Mouse (Mus musculus) activated CD4-positive, CD25-positive, alpha-beta regulatory T cell, adult 4 months (primary cell): Measurements from ENCODE around the gene Gbp7. TPM values are rescaled to one million over a fixed set of nuclear protein-coding genes. Genes with fewer than 3 reads are reported as not detected.
"Not testable (repeated sequence)": the region's sequence is repeated elsewhere in the genome, so short reads cannot be mapped to it uniquely, and the experiment has no call there.

ENCODE experiments used
- ATAC-seq: one replicate; pipeline ENCODE4 v1.8.0; 2017
- polyA plus RNA-seq, 2 experiments: library from polyadenylated mRNA; unstranded; fragments of 100-300 nt; shearing (Covaris generic); gene quantifications; one replicate each; pipeline ENCODE4 v1.2.1; 2017

Gene Gbp7
- 100 to 1,000 TPM; 226 to 256 TPM for polyA plus RNA-seq

DNA sequence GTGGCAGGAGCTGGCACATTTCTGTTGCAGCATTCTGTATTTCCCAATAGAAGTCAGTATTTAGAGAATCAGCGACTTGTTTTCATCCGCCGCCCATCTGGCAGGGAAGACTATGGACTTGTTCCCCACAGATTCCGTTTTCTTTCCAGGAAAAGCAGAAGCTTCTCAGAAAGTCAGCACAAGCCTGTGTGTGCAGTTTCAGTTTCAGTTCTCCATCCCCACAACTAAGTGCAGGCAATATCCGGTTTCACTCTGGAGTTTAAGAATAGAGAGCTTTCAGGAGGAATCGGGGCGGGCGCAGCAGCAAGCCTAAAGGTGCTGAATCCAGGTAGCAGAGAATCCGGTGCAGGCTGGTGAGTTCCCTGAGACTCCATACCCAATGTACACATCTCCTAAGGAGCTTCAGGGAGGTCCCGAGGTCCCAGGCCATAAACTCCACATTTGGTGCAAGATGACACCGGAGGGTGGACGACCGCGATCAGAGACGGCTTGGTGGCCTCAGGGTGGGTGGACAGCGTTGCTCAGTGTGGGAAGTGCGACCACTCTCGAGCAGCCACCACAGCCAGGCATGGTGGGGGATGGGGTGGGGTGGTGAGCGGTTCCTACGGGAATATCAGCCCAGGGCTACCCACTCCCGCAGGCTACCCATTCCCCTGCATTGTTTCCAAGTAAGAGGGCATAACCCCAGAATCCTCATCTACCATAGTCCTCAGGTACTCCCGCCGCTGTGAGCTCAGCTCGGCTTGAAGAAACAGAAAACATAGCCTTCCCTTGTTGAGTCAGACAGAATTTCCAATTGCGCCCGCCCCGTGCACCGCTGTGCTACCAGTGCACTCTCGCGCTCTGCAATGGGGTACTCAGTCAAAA, at the start of gene Gbp7:
Gene Gbp7 (plus strand): TSS at position 256 of the 867 bp plus-strand sequence.
- peak; percentile 79 for ATAC-seq

DNA sequence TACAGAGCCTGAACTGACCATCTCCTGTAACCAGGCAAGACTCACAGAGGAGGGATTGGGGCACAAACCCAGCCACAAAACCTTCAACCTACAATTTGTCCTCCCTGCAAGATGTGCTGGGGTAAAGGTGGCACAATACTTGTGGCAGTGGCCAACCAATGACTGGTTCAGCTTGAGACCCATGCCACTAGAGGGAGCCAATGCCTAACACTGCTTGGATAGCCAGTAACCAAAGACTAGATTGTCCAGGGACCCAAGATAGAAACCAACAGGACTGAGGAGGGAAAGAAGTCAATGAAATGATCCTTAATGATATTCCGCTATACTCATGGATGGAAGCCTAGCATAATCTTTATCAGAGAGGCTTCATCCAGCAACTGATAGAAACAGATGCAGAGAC, 39.7 kb upstream of the Gbp7 start:
- ATAC-seq = peak; percentile 76

DNA sequence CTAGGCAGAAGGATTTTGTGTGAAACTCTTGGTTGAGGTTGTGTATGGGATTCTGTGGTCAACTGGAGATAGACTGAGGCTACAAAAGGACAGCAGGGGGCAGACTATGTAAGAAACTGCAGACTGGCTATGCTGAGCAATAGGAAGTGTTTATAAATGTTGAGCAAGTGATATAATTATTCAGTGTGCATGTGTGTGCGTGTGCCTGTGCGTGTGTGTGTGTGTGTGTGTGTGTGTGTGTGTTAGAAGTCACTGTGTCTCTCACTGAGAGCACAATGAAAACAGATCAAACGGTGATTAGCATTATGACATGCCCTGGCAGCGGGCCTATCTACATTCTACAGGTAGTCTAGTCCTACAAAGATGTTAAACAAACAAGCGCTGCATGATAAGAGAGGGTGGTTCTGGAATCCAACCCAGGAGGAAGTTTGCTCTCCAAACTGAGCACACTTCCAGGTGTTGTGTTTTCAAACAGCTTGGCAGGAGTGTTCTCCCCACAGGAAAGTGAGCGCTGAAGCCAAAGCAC, 36.5 kb upstream of the Gbp7 start, which contains the start of gene Gbp5:
Gene Gbp5 (plus strand): TSS at position 443 of the 526 bp plus-strand sequence.
- ATAC-seq = peak; percentile 64

DNA sequence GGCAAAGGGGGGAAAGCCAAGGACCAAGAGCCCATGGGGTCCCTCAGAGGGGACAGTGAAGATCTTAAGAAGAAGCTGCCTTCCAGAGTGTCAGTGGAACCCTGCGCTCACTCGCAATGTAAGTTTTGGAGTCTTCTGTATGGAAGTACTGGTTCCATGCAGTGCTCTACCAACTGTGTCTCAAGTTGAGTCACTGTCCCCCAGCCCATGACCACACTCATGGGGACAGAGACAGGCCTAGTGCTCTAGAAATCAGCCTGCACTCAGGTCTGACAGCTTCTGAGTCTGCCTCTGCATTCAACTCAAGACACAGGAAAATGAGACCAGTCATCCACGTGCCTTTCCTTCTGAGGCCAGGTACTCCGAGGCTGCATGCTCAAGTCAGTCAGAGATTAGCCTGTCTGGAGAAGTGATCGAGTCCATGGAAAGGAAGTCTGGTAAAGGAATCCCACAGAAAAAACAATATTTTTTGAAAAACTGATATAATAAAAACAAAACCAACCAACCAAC, 34.9 kb upstream of the Gbp7 start:
- ATAC-seq = no peak

DNA sequence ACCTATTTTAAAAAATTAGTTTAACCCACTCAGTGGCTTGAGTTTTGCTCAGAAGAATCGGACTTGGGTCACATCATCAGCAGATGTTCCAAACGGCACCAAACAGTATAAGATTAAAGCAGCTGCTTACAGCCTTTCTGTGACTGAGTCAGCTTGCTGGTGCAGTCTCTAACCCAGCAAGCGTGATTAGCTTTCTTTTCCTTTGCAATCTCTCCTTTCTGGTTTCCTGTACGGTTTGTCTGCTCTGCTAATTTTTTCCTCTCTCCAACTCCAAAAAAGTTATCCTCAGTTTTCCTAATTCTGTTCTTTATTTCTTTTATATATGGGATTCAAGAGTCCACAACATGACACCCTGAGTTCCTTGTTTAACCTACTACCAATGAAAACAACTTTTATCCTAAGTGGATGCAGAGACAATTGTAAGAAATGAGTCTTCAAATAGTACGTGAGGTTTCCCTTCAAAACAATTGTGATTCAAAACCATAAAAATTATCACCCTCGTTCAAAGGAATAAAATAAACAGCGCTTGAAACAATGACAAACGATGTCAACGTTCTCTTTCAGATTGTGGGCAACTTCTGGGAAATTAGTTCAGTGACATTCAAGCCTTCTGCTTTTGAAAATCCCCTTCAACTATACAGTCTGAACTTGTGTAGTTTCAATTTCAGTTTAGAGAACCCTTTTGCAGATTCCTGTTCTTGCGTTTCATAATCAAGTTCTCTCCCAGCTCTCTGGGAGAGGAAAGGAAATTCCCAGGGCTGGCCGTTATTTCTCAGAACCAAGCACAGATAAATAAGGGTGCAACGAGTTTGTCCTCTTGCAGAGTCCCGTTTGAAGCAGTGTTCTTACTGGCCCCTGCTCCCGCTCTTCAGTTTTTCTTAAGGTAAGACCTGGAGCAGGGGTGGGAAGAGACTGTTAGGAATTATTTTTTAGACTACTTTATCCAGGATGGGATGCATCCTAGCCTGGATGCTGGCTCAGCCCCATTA, 33.7 kb upstream of the Gbp7 start:
- ATAC-seq = peak; percentile 60

DNA sequence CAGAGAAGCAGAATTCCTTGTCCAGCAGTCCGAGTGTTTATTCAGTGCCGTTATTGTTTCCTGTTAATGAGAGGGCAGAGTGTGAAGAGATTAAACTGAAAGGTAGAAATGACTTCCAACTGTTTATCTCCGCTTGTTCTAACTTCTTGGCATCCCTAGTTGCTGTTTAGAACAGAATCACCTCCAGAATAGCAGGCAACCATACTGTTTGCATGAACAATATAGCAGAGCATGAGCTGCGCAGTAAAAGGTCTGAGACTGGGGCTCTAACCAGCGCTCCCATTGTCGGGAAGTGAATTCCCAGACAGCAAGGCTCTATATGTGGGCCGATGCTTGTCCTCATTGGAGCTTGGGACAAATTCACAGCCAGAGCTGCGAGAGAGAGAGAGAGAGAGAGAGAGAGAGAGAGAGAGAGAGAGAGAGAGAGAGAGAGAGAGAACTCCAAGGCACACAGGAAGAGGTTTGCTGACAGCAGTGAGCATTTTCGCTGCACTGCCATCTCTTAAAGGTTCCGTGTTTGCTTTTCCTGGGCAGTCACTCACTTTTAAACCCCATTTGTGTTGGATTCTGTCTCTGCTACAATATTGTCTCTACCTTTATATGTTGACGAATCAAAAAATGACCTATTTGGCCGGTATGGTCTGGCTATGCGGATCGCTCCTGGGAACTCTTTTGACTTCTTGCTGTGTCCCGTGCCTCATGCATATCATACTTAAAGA, 32.9 kb upstream of the Gbp7 start:
- peak; percentile 27 for ATAC-seq

DNA sequence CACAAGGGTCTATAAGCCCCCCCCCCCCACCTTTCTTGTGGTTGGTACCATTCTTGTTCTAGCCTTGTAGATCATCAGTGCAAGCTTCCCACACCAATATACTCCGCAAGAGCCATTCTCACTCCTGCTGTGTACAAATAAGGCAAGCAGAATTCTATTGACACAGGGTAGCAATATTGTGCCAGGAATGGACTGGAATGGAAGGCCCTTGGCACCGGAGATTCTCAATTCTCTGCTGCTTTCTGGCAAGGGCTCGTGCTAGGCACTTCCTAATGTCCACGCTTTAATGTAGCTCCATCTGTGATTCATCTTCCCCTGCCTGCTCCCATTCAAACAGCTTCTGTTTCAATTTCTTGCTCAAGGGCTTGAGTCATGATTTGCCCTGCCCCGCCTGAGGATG, 31.2 kb upstream of the Gbp7 start:
- no peak for ATAC-seq

DNA sequence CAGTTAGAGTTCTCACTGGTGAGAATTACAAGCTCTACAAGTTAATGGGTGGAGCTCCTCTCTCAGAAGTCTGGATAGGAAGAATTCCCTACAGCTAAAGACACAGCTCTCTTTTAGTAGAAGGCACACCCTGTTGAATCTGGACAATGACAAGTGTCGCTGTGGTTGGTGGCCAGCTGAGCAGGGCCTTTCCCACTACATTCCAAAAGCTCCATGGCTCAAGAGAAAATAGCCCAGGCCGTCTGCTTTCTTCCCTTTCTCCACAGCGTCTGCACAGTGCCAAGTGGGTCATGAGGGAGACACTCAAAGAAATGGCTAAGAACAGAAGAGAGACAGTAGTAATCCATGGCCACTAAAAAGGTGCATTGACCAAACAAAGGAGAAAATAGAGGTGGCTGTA, 2.0 kb upstream of the Gbp7 start:
- ATAC-seq = no peak

DNA sequence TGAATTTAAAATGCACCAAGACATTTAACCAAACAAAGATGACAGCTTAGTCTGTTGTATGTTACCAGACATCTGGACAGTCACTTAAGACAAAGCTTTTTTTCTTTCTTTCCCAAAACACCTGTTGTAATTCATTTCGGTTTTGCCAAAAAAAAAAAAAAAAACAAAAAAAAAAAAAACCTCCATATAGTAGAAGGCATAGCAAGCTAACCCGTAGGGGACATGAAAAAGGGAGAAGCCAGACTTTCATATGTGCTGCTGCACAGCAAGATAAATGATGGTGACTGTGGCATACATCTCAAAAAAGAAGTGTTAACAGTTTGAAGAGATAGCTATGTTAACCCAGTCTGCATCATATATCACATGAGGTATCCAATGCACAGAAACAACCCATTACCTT, 545 bp upstream of the Gbp7 start:
- peak; percentile 0 for ATAC-seq

DNA sequence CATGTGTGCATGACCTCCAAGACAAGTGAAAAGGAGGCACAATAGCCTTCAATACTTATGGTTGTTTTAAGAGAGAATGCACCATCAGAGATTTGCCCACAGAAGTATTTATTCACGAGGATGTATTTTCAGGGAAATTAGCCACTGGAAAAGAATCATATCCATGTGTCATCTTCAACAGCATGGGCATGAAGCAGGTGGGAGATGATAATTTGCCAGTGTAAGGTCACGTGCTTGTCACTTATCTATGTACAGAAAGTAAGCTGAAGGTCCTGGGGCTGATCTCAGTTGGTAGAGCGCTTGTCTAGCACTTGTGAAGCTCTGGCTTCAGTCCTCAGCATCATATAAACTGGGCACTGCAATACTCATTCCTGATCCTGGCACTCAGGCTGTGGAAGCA, 1.5 kb downstream of the Gbp7 start:
- ATAC-seq = no peak

DNA sequence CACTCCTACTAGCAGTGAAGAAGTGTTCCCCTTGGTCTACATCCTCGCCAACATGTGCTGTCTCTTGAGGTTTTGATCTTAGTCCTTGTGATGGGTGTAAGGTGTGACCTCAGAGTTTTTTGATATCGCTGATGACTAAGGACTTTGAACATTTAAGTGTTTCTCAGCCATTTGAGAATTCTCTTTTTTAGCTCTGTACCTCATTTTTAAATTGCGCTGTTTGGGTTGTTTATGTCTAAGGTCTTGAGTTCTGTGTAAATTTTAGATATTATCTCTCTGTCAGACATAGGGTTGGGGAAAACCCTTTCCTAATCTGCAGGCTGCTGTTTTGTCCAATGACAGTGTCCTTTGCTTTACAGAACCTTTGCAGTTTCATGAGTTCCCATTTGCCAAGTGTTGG, 3.0 kb downstream of the Gbp7 start:
- ATAC-seq = peak; percentile 69

DNA sequence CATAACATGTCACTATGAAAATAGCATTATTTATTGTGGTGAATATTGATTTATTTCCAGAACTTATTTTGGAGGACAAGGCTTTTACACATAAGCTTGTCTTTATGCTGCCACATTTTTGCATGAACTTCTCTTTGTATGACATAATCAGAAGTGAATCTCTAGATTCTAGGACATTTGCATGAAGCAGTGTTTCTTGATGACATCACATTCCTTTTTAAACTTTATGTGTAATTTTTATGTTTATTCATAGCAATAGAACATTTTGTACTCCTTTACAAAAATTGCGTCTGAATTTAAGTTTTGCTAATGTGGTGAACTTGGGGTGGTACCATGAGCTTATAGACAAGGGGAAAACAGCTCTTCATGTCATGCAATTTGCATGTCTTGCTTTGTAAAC, 5.5 kb downstream of the Gbp7 start:
- no peak for ATAC-seq

DNA sequence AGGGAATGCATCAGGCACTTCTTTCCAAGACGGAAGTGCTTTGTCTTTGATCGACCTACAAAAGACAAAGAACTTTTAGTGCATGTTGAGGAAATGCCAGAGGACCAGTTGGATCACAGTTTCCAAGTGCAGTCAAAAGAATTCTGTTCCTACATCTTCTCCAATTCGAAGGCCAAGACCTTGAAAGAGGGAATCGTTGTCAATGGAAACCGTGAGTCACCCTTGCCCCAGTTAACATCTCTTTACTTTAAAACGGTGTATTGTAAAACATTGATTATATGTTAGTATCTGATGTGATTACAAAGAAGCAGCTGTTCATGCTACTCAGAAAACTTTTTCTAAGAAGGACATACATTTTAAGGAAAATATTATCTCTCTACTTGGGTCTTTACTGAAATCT, 11.2 kb downstream of the Gbp7 start:
- no peak for ATAC-seq

DNA sequence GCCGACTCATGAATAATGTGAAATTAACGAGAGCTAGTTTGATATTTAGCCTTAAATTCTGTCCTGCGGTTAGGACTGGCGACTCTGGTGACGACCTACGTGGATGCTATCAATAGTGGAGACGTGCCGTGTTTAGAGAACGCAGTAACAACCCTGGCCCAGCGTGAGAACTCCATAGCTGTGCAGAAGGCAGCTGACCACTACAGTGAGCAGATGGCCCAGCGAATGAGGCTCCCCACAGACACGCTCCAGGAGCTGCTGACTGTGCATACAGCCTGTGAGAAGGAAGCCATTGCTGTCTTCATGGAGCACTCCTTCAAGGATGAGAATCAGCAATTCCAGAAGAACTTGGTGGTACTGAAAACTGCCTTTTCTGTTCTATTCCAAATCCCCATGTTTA, 12.6 kb downstream of the Gbp7 start:
- not testable (repeated sequence) for ATAC-seq

DNA sequence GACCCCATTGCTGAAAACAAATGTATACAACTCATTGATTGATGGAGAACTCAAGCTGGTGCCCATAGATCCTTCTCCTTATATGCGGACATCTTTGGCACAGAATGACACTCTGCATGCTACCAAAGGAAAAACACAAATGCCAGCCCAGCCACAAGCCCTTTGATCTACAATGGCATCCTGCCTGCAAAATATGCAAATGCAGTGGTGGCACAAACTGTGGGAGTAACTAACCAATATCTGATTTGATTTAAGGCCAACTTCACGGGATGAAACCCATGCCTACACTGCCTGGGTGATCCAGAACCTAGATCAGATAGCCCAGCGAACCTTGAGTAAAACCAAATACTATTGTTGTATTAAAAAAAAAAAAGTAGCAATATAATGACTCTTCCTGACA, 16.5 kb downstream of the Gbp7 start:
- peak; percentile 71 for ATAC-seq

DNA sequence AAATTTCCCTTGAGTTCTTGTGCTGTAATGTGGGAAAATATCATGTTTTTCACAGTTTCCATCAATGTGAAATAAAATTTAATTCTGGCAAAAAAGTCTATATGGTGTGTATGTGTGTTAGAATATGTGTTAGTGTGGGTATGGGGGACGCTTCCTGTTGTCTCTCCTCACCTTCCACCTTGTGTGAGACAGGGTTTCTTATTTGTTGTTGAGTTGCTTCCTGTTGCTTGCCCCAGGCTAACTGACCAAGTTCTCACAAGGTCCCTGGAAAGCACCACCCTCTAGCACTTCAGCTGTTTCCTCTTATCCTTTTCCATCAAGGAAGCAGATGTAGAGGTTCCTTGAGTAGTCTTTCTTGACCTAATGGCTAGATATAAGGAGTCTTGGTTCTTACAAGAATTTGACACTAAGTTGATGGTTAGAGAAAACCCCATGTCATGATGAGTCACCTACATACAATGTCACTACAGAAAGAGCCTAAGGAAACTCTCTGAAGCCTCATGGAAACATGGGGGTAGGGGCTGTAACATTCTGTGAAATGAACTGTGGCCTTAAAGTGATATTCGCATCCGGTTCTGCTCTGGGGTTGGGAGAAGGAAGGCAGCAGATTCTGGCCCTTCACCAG, 20.0 kb downstream of the Gbp7 start:
- peak; percentile 55 for ATAC-seq

DNA sequence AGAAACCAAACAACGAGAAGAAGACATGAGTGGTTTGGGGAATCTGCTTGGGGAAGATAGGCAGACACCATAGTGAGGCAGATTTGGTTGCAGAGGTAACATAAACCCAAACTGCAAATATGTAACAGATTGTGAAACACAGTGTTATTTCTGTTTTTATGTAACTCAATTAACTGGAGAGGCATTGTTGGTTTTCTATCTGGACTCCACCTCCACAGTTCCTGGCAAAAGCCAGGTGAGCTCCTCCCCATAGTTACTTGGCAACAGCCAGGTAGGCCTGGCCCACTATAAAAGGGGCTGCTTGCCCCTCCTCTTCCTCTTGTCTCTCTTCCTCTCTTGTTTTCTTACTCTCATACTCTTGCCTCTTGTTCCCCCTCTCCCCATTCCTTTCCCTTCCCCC, 24.5 kb downstream of the Gbp7 start:
- no peak for ATAC-seq

DNA sequence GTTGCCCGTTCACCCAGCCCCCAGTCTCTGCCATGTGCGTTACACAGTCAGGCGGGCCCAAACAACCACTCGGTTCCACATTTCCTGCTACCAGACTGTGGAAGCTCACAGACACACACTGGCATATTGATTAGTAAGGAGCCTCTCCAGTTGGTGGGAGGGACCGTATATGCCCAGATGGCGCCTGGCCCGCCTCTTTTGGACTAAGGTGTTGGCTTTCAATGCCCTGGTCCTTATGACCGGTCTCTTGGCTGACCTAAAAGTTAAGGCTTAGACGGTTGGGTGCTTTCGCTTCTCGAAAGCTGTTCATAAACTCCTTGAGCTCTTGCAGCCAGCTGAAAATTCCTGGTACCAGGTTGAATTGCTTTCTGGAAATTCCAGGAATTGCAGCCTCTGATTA, 25.5 kb downstream of the Gbp7 start:
- ATAC-seq = no peak

DNA sequence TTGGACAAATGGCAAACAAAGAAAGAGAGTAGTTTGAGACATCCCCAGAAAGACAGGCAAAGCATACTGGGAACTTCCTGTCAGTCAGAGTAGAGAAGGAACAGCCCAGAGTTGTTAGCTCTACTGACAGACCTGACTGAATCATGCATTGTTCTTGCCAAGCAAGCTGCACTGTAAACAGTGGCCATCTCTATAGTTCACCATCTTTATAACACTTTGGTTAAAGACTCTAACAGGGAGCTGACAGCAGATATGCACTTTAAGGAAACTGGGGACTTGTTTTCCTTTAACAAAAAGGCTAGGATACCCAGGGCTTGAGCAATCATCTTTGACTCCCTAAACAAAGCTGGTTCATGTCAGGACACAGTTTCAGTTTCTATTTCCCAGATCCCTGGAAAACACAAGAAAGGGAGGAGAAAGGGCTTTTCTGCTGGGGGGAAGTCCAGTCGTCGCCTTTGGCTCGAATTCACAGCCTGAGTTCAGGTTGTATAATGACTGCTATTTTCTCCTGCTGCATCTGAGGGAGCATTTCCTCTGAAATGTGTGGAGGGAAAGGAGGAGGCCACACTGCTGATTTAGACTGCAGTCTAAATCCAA, 29.6 kb downstream of the Gbp7 start, which contains the start of gene Gbp3:
Gene Gbp3 (plus strand): TSS at position 395 of the 597 bp plus-strand sequence.
- ATAC-seq = peak; percentile 19

DNA sequence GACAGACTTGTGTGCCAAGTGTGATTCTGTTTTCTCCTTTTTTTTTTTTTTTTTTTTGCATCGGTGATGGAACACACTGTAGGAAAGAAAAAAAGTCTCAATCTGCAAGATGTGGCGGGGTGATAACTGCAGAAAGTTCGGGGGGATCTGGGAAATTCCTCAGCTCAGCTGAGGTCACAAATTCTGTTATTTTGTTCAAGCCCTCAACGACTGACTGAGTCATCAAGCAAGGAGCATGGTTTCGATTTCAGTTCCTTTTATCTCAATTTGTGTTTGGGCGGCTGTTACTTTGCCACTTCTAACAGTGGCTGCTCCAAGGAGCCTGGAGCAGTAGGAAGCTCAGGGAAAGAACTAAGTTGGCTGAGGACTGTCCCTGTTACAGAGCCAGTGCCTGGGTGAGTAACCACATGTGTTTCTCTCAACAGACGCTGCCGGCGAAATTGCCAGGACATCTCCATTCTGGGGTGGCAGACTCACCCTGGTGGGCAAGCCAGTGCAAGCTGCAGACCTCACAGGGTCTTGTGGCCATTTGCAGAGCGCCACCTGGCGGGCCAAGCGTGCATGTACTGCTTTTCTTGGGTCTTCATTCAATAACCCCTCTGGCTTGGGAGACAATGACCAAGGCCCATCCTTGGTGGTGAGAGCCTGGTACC, 30.3 kb downstream of the Gbp7 start:
- peak; percentile 85 for ATAC-seq
